Mouse (Mus musculus) lung, postnatal 0 days (tissue): ENCODE data around the gene Sec61a2. TPM values are rescaled to one million over a fixed set of nuclear protein-coding genes. Genes with fewer than 3 reads are reported as not detected.
A peak's percentile ranks its signal among the peaks of the same experiment; 100 is the strongest.

Experiments
- ATAC-seq: fragments of 200-750 bp; cut with Nextera tagmentation; 2 replicates; pipeline ENCODE4 v1.8.0; 2017; ENCODE audit warnings: moderate library complexity
- DNase-seq: peaks from one replicate; pipeline ENCODE4 v3.0.0-alpha.2; 2016; ENCODE audit warnings: low spot score
- H3K27ac ChIP-seq: fragments of 300-500 bp; sonication (generic); 2 replicates; pipeline ENCODE4 v1.5.1; 2014; ENCODE audit warnings: antibody characterized with exemption, mild to moderate bottlenecking, low read length, mixed read lengths
- H3K27me3 ChIP-seq: fragments of 300-500 bp; sonication (generic); replicated peaks from 2 replicates; pipeline ENCODE4 v1.6.1; 2014; ENCODE audit warnings: low read length, mixed read lengths; ENCODE audit not compliant: insufficient read depth
- H3K36me3 ChIP-seq: fragments of 300-500 bp; sonication (generic); 2 replicates; pipeline ENCODE4 v1.6.1; 2014; ENCODE audit warnings: low read length, mixed read lengths; ENCODE audit not compliant: insufficient read depth
- H3K4me1 ChIP-seq: fragments of 300-500 bp; sonication (generic); 2 replicates; pipeline ENCODE4 v1.6.1; 2014; ENCODE audit warnings: antibody characterized with exemption, low read depth, low read length, mixed read lengths; ENCODE audit not compliant: insufficient read depth
- H3K4me2 ChIP-seq: fragments of 300-500 bp; sonication (generic); replicated peaks from 2 replicates; pipeline ENCODE4 v1.6.1; 2014; ENCODE audit warnings: low read depth, mild to moderate bottlenecking, low read length, moderate library complexity, mixed read lengths
- H3K4me3 ChIP-seq: fragments of 300-500 bp; sonication (generic); 2 replicates; pipeline ENCODE4 v1.5.1; 2014; ENCODE audit warnings: low read depth, low read length
- H3K9ac ChIP-seq: fragments of 300-500 bp; sonication (generic); replicated peaks from 2 replicates; pipeline ENCODE4 v1.6.1; 2014; ENCODE audit warnings: low read depth, mild to moderate bottlenecking
- H3K9me3 ChIP-seq: fragments of 300-500 bp; sonication (generic); 2 replicates; pipeline ENCODE4 v1.6.1; 2016; ENCODE audit warnings: low read length, mixed read lengths
- CTCF ChIP-seq: IDR thresholded peaks from 2 replicates; pipeline ENCODE4 v1.5.1; 2016; ENCODE audit warnings: antibody characterized with exemption, mild to moderate bottlenecking
- EP300 ChIP-seq: IDR thresholded peaks from 2 replicates; pipeline ENCODE4 v1.6.1; 2016; ENCODE audit warnings: antibody characterized with exemption, mild to moderate bottlenecking, control low read depth
- WGBS: fragments of 180-500 bp; shearing (Covaris S2); extraction: QIAGEN DNeasy Blood & Tissue Kit; methylation state at CpG from one replicate; pipeline ENCODE4 v1.1.7; 2014; 5-methylcytosine and 5-hydroxymethylcytosine counted together
- polyA plus RNA-seq: library from polyadenylated mRNA; unstranded; fragments of >200 nt; fragmentation: Nextera tagmentation; extraction: Ambion mirVana; gene quantifications from 2 replicates; pipeline ENCODE4 v1.2.1, GENCODE M21; 2015

Sec61a2 gene
- 19.2 and 21.3 TPM in 2 replicates for polyA plus RNA-seq

- peak within 1 kb of the TSS; percentile 92 for H3K27ac ChIP-seq
- ATAC-seq = peak; percentile 99
- under 1% methylated on average over 62 of the region's 62 CpGs for WGBS
Observed at GRCm38 (mm10) chr2:5894843-5895570, at the start of gene Sec61a2. Gene Sec61a2, minus strand, starts transcription at chr2:5895432.

GRCm38 (mm10) chr2:5943071-5943470 is 47.8 kb upstream of the Sec61a2 start:
- TF ChIP-seq EP300 (no peak), CTCF (no peak)
- Histone ChIP-seq H3K4me2 (peak overlapping the region; percentile 74), H3K4me3 (peak overlapping the region; percentile 41)

More at GRCm38 (mm10) chr2:5894843-5895570, at the start of gene Sec61a2:
- DNase-seq = peak; percentile 98
- TF ChIP-seq EP300 = no peak
- TF ChIP-seq CTCF = peak; percentile 50
- H3K4me2 ChIP-seq = peak within 1 kb of the TSS; percentile 85
- no peaks in the 10 kb centered on the region for H3K9me3 ChIP-seq
- H3K4me3 ChIP-seq = peak within 1 kb of the TSS; percentile 72
- no peaks in the 10 kb centered on the region for H3K27me3 ChIP-seq
- no peaks in the 10 kb centered on the region for H3K36me3 ChIP-seq
- H3K4me1 ChIP-seq = no peaks in the 10 kb centered on the region
- peak within 1 kb of the TSS; percentile 81 for H3K9ac ChIP-seq

GRCm38 (mm10) chr2:5942416-5943032 is 47.3 kb upstream of the Sec61a2 start, which contains the start of gene Dhtkd1:
Gene Dhtkd1, minus strand, starts transcription at chr2:5942792.
- no peaks in the 10 kb centered on the region for H3K4me1 ChIP-seq
- H3K27me3 ChIP-seq = no peaks in the 10 kb centered on the region
- TF ChIP-seq CTCF (peak; percentile 41), EP300 (no peak)
- H3K4me2 ChIP-seq = peak within 1 kb of the TSS; percentile 74
- H3K9ac ChIP-seq = peak within 1 kb of the TSS; percentile 51
- peak; percentile 93 for ATAC-seq
- 1% methylated on average over 36 of the region's 36 CpGs for WGBS
- no peaks in the 10 kb centered on the region for H3K36me3 ChIP-seq
- no peaks in the 10 kb centered on the region for H3K9me3 ChIP-seq
- DNase-seq = peak; percentile 60
- H3K27ac ChIP-seq = peak within 1 kb of the TSS; percentile 44; the same call in 1 of the 2 replicates
- H3K4me3 ChIP-seq = peak within 1 kb of the TSS; percentile 41

More at GRCm38 (mm10) chr2:5943071-5943470, 47.8 kb upstream of the Sec61a2 start:
- Histone ChIP-seq H3K27ac (no peak overlapping the region), H3K9ac (peak overlapping the region; percentile 51; the same call in 1 of the 2 replicates), H3K27me3 (no peaks in the 10 kb centered on the region), H3K36me3 (no peaks in the 10 kb centered on the region), H3K4me1 (no peaks in the 10 kb centered on the region), H3K9me3 (no peaks in the 10 kb centered on the region)
- DNase-seq = no peak
- no peak for ATAC-seq
- WGBS = 47% methylated on average over 4 of the region's 4 CpGs

DNA sequence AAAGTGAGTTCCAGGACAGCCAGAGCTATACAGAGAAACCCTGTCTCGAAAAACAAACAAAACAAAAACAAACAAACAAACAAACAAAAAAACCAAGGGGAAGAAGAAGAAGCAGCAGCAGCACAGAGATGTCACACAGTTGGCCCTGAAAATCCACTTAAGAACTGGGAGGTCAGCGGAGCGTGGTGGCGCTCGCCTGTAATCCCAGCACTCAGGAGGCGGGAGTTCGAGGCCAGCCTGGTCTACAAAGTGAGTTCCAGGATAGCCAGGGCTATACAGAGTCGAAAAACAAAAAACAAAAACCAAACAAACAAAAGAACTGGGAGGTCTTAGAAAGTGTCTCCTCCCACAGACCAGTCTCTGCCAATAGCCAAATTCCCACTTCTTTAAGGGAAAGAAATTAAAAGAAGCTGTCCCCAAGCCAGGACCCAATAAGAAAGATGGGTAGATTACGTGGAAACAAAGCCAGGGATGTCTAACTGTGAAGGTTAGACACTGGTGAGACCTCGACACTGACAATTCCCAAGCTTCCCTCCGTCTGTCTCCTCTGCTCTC is 46.7 kb upstream of the Sec61a2 start:
- Histone ChIP-seq H3K9ac (peak overlapping the region; percentile 51), H3K27me3 (no peaks in the 10 kb centered on the region), H3K4me2 (peak overlapping the region; percentile 74), H3K4me1 (no peaks in the 10 kb centered on the region), H3K4me3 (peak overlapping the region; percentile 41), H3K9me3 (no peaks in the 10 kb centered on the region), H3K27ac (0 out of 2 replicates have a peak overlapping the region, but pooled peaks have one; percentile 44), H3K36me3 (no peaks in the 10 kb centered on the region)
- DNase-seq (peak; percentile 7), ATAC-seq (no peak)
- TF ChIP-seq CTCF = no peak
- no peak for TF ChIP-seq EP300
- 63% methylated on average over 11 of the region's 11 CpGs for WGBS

DNA sequence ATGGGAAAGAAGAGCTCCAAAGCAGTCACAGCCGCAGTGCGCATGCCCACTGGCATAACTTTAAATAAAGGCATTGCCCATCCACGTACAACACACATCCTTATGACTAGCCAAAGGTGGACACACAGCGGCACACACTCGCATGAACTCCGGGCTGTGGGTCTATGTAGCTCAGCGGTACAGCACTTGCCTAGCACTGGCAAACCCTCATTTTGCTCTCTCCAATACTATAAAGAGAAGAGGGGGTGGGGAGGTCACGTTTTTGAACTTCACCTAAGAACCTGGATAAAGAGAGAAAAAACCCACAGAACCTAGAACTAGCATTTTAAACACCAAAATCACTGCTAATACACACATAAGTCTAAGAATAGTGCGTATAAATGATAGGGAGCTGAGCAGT is 45.7 kb upstream of the Sec61a2 start:
- no peak overlapping the region for H3K4me3 ChIP-seq
- H3K36me3 ChIP-seq = no peaks in the 10 kb centered on the region
- H3K9ac ChIP-seq = no peak overlapping the region
- TF ChIP-seq CTCF (no peak), EP300 (no peak)
- H3K9me3 ChIP-seq = no peaks in the 10 kb centered on the region
- ATAC-seq (no peak), DNase-seq (no peak)
- no peak overlapping the region for H3K27ac ChIP-seq
- no peaks in the 10 kb centered on the region for H3K27me3 ChIP-seq
- no peak overlapping the region for H3K4me2 ChIP-seq
- WGBS = 93% methylated on average over 9 of the region's 9 CpGs
- H3K4me1 ChIP-seq = no peaks in the 10 kb centered on the region

DNA sequence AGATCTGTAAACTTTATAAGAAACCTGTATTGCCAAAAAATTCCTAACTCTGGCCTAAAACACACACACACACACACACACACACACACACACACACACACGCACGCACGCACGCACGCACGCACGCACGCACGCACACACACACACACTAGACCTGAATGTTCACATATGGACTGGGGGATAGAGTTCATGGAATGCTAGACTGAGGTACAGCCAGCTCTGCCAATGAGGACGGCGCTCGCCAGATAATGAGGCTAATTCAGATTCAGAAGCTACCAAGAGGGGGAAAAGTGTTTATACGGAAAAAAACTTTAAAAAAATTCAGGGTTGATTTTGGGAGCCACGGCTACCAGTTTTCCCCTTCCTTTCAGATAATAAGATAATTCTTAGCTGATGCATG is 44.7 kb upstream of the Sec61a2 start:
- ATAC-seq (no peak), DNase-seq (no peak)
- Histone ChIP-seq H3K27me3 (no peaks in the 10 kb centered on the region), H3K36me3 (no peaks in the 10 kb centered on the region), H3K4me1 (no peaks in the 10 kb centered on the region), H3K27ac (no peak overlapping the region), H3K4me3 (no peak overlapping the region), H3K9me3 (no peaks in the 10 kb centered on the region), H3K4me2 (no peak overlapping the region), H3K9ac (no peak overlapping the region)
- TF ChIP-seq EP300 (no peak), CTCF (no peak)
- WGBS = 89% methylated on average over 14 of the region's 14 CpGs
